Mouse (Mus musculus) cortical plate, adult 2 months (tissue): ENCODE measurements around the gene Acsl3.

Source experiments
- CTCF ChIP-seq: fragments of 200-500 bp; IDR thresholded peaks from 2 replicates; pipeline ENCODE4 v1.5.1; 2011; ENCODE audit warnings: mild to moderate bottlenecking, control low read depth, low read length; ENCODE audit not compliant: insufficient read depth; ENCODE audit errors: extremely low read depth
- POLR2A ChIP-seq: fragments of 200-500 bp; IDR thresholded peaks from 2 replicates; pipeline ENCODE4 v1.6.1; 2011; ENCODE audit warnings: mild to moderate bottlenecking, low read length, control low read depth; ENCODE audit not compliant: insufficient read depth; ENCODE audit errors: extremely low read depth

- TF ChIP-seq POLR2A, result no peak
- TF ChIP-seq CTCF, result no peak
These were observed 68.1 kb downstream of the Acsl3 start for GRCm38 (mm10) chr1:78725617-78726223.
